Mouse (Mus musculus) lung, postnatal 0 days (tissue): ENCODE data around the gene Fam214a.

Experiments used
- CTCF ChIP-seq: IDR thresholded peaks from 2 replicates; pipeline ENCODE4 v1.5.1; 2016; ENCODE audit warnings: antibody characterized with exemption, mild to moderate bottlenecking
- EP300 ChIP-seq: IDR thresholded peaks from 2 replicates; pipeline ENCODE4 v1.6.1; 2016; ENCODE audit warnings: antibody characterized with exemption, mild to moderate bottlenecking, control low read depth

DNA sequence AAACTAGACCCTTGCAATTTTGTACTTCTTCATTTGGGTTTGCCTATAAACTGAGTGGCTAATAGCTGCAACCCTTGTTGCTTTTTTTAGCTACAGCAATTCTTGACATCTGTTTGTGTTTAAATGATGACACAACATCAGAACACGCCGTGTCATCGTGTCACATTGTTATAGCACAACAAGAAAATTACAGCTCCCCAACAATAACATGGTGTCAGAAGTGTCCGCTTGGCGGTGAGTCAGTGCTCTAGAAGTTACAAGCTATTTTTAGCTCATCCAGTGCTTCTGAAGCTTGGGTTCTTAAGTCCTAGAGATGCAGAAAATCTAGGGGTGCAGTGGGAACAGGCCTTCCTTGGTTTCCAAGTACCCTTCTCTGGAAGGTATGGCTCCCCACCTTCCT is 578 bp upstream of the Fam214a start:
- TF ChIP-seq CTCF, result no peak
- TF ChIP-seq EP300, result 0 out of 2 replicates have a peak, but pooled peaks have one; percentile 10
